Mouse (Mus musculus): ENCODE data around the gene Rpl32.

Gene Rpl32

DNA sequence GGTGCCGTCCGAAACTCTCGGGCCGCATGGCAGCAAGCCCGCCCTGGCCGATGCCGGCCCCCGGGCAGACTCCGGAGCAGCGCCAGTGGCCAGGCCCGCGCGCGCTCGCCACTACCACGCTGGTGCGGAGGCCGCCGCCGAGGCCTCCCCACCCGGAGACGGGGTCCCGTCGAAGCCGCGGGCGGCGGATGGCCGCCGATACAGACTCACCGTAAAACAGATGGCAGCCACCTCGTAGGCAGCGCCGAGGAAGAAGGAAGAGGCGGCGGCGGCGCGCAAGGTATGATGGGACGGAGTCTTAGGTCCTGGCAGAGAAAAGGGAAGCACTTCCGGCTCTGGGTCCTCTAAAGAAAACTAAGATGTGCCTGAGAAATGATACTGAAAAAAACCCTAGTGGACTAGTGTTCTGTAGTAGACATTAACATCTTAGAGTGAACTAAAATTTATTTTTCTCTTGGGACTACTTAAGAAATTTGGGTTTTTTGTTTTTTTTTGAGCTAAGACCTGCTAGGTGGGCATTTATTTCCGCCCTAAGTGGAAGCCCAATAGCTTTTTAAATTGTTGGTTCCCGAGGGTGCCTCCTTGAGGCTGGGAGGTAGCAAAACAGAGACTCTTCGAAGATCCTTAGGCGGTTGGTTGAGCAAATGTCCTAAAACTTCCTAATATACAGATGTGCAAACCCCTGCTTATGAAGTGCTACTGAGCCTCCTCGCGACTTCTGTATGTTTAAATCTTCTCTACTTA, at the start of gene Rpl32:
TSS of gene Rpl32 (minus strand) at position 260 of the 744 bp plus-strand sequence.
- peak; percentile 93 for DNase-seq

DNA sequence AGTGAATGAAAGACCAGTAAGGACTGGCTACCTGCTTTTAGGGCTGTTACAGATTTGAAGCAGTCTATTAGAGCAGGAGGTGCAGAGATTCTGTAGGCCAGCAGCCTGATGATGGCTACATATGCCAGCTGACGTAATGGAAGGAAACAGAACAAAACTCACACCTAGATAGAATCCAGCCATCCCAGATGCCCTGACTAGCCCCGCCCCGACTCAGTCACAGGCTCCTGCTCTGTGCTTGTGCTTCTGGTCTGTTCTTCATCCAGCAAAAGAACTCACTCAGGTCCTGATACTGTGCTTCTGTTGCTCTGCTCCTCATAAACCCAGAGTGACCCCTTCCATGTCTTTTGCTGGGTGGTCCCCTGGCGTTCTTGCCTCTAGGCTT, 47.8 kb upstream of the Rpl32 start:
- no peak for DNase-seq

DNA sequence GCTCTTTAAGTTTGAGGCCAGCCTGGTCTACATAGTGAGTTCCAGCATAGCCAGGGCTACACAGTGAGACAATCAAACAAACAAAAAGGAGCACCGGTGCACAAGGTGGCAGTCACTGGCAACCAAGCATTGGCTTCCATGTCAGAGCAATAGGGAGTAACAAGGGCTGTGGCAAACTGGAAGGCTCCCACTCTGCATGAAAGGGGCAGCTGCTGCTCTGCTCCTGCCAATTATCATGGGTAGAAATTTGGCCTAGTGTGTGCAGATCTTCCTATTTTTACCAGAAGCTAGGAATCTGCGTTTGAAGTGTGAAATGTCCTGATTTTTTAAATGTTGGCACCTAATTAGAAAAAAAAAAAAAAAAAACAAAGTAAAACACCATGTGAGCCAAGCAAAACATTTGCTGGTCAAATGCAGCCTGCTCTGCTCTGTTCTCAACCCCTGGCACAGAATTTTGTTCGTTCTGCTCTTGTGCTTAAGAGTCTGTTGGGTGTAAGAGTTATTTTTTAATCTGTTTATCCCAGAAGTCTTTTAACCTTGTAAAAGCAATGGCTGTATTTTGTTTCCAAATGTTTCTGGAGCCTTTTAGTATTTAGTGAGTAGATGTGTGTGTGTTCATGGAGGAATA, 47.3 kb upstream of the Rpl32 start:
- no peak for DNase-seq

DNA sequence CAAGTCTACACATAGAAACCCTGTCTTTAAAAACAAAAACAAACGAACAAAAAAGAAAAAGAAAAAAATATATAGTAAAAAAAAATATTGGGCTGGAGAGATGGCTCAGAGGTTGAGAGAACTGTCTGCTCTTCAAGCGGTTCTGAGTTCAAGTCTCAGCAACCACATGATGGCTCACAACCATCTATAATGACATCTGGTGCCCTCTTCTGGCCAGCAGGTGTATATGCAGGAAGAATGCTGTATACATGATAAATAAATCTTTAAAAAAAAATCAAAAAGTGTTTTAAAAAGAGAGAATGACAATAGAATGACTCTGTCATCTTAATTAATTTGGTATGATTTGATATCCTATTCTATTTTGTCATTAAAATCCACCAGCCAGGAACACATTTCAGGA, 45.9 kb upstream of the Rpl32 start:
- DNase-seq, result peak; percentile 35

DNA sequence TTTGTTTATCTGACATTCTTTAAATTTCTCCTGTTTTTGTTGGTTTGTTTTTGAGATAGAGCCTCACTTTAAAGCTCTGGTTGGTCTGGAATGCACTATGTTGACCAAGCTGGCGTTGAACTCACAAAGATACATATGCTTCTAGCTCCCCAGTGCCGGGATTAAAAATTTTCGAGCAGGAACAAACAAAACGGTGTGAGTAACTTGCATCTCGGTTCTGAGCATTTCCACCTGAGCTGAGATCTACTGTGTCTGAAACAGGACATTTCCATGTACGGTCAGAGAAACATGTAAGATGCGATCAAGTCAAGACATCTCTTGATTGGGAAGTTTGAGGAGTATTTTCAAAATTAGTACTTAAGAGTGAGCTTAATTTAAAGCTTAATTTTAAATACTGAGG, 45.4 kb upstream of the Rpl32 start:
- no peak for DNase-seq

DNA sequence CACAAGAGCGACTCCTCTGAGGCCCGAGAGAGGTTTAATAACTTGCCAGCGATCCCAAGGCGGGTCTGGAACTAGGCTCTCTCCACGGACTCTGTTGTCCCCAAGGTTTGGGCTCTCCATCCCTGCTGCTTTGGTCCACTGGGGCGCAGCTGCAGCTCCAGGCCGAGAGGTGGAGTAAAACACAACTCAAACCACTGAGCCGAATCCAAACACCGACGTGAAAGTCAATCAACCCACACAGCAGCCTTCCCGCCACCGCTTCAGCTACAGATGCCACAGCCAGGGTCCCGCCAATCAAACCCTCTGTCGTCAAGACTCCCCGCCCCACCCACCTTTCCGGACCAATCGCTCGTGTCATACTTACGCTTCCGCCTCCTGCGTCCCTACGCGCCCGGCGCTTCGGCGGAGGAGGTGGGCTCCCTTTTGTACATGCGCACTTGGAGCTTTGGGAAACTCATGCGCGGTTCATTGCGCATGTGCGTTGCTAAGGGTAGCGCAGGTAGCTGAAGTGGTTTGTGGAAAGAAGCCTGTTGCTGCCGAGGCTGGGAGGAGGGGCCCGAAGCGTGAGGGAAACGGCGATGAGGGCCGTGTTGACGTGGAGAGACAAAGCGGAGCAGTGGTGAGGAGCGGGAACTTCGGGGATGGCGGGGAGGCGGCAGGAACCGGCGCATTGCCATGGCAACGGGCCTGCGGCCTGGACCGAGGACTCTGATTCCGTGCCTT, 44.7 kb upstream of the Rpl32 start, which contains the start of the genes Mbd4 and Ift122:
TSS of gene Mbd4 (minus strand) at position 281 of the 723 bp plus-strand sequence.
TSS of gene Ift122 (plus strand) at position 380 of the 723 bp plus-strand sequence.
- DNase-seq, result peak; percentile 99

DNA sequence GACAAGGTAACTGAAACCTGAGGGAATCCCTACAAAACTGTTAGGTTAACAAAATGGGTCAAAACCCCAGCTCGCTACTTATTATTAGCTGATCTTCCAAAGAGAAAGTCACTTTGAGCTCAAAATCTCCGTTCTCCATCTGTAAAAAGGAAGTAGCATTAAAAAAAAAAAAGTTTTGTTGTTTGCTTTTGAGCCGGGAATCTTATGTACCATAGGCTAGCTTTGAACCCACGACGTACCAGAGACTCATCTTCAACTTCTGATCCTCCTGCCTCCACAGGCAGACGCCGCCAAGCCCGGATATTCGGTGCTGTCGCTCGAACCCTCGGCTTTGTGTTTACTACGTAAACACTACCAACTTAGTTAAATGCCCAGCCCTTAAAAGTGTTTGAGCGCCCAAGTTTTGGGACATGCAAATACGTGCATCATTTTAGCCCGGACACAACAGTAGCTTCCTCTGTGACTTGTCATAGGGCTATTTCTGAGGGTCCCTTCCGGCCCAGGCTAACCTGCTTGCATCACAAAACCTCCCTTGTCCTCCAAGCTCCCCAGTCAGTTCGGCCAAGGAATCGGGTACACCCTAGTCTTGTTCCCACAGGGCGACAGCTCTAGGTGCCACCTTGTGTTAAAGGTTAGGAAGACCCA, 44.0 kb upstream of the Rpl32 start:
- DNase-seq, result no peak

DNA sequence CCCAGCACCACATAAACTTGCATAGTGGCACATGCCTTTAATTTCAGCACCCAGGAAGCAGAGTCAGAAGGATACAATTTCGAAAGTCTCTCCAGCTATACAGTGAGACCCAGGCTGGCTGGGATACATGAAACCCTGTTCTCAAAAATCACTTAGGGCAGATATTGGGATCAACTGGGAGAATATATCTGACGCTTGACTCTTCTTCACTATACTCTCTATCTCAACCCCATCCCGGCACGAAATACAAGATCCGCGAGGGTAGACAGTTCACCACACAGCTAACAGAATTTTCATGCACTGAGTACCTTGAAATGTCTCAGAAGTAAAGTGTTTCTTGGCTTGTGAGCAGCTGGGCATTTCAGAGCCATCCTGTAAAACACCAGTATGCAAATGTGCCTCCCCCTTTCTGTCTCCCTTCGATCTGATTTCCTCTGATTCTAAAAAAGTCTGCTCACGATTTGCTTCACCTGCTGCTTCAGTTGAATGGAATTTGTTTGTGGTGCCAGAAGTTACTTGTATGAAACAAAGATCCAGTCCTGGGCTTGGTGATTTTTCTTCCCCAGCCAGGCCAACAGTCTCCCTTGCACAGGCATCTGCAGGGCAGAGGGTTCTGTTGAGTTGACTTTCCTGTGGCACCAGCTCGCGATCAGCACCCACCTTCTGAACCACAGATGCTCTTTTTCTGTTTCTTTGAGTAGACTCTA, 40.2 kb upstream of the Rpl32 start:
- DNase-seq, result no peak

DNA sequence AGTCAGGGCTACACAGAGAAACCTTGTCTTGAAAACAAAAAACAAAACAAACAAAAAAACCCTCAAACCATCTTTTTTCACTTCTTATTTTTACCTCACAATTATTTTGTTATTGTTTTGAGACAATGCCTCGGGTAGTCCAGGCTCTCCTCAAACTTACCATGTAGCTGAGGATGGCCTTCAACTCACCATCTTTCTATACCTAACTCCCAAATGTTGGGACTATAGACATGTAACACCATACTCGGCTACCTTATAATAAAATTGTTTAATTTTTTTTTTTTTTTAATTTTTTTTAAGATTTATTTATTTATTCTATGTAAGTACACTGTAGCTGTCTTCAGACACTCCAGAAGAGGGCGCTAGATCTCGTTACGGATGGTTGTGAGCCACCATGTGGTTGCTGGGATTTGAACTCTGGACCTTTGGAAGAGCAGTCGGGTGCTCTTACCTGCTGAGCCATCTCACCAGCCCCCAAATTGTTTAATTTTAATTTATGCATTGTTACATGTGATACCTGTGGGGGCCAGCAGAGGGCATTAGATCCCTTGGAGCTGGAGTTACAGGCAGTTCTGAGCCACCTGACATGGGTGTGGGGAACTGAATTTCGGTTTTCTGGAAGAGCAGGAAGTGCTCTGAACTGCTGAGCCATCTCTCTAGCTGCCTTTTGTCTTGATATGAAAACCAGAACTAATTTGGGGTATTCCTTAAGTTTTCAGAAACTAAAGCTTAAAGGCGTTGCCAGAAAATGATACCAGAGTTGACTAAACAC, 38.3 kb upstream of the Rpl32 start:
- DNase-seq, result peak; percentile 85

DNA sequence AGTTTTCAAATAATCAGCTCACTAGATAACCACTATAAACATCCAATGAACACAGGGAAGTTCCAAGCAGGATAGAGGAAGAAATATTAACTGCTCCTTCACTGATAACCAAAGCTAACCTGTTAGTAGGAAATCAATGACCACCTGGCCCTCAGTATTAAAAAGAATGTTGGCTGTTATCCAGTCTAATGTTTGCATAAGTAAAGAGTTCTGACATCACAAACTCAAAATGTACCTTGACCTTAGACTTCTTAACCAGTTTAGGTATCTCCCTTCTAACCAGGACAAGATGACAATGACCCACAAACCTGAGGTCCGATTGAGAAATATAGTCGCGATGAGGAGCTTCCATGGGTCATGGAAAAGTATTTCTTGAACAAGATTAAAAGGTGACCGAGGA, 36.5 kb upstream of the Rpl32 start:
- no peak for DNase-seq

DNA sequence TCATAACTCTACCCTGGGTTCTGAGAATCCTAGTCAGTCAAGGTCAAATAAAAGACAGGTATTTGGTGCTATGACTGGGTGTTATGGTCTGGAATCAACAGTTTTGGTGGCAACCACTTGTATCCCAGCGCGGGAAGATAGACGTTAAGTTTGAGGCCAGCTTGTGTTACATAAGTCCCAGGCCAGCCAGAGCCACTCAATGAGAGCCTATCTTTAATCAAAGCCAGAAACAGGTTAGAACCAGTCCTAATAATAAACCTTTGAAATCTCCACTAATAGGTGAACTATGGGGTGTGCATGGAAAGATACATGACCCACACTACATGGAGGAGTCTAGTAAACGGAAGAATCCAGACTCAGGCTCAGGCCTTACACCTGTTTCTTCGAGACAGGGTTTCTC, 30.2 kb upstream of the Rpl32 start:
- no peak for DNase-seq

DNA sequence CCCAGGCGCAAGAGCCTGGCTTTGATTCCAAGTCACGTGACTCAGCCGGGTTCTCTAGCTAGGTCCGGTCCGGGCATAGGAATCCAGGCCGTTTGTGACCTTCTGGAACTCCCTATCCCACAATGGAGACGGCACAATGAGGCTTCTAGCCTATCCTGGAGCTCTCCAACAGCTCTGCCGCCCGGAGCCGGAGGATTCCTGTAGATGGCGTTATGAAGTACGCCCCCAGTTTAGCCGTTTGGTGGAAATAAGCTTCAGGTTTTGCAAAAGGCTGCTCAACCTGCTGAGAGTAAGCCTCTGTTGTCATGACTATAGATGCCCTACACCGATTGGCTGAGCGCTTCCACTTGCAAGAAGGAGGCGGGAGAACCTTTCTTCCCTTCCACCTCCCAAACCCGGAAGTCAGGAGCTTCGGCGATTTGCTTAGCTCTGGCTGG, 29.6 kb upstream of the Rpl32 start, which contains the start of gene Efcab12:
TSS of gene Efcab12 (minus strand) at position 252 of the 437 bp plus-strand sequence.
- DNase-seq, result peak; percentile 88

DNA sequence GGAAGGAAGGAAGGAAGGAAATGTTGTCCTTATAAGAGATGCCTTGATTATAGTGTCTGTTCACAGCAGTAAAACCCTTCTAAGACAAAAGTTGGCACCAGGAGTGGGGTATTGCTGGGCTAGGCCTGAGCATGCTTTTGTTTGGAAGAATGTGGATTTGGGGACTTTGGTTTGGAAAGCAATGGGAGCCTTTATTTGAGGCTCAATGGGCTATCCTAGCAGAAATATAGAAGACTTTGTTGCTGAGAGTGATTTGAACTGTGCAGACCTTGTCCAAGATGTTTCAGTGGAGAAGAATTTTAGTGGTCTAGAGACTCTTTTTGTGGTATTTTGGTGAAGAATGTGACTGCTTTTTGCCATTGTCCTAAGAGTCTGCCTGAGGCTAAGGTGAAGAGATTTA, 25.3 kb upstream of the Rpl32 start:
- no peak for DNase-seq

DNA sequence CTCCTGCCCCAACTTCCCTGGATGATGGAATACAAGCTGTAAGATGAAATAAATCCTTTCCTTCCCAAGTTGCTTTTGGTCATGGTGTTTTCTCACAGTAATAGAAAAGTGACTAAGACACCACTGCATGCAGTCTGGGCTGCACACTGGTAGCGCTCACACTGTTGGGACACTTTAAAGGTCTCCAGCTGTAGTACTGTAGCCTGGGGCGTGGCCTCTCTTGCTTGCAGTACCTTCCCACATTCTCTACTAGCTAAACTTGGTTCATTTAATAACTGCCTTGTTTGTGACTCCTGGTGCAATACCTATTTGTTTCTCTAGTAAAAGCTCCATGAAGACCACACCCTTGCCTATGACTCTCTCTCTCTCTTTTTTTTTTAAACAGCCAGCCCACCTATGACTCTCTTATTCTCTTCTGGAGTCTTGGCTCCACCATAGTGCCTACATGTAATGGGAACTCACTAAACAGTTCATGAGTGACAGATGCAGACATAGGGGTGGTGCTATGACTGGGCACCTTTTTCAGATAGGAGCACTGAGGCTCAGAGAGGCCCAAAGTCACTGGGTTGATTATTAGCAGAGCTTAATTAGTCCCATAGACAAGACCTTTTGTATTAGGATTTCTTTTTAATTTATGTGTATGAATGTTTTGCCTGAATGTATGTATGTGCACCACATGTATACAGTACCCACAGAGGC, 23.8 kb upstream of the Rpl32 start:
- DNase-seq, result no peak

DNA sequence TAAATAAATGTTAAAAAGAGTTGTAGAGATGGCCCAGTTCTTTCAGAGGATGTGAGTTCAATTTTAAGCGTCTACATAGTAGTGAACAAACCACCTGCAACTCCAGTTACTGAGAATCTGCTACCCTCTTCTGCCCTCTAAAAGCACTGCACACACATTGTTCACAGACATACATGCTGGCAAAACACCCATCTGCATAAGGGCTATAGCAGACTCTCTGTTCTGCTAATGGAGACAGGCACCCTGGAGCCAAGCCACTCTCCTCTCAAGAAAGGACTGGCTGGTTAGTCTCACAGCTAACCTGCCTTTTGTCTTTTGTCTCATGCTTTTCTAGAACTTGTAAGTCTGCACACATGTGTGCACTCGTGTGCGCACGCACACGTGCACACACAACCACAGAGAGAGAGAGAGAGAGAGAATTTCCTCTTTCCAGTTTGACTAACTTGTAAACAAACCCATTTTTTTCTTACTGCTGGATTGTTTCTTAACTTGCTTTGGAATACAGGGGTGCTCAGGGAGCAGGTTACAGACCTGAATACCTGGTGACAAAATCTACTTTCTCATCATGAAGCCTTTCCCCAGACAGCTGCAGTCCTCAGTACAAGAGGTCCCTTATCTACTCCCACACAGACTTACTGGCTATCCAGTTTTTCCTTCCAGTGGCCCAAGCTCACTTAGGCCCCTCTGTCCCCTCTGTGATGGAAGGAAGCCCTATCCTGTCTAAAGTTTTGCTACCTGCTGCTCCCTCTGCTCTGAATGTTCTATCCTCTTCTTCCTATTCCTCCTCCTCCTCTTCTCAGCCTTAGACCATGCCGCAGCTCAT, 22.4 kb upstream of the Rpl32 start:
- no peak for DNase-seq

DNA sequence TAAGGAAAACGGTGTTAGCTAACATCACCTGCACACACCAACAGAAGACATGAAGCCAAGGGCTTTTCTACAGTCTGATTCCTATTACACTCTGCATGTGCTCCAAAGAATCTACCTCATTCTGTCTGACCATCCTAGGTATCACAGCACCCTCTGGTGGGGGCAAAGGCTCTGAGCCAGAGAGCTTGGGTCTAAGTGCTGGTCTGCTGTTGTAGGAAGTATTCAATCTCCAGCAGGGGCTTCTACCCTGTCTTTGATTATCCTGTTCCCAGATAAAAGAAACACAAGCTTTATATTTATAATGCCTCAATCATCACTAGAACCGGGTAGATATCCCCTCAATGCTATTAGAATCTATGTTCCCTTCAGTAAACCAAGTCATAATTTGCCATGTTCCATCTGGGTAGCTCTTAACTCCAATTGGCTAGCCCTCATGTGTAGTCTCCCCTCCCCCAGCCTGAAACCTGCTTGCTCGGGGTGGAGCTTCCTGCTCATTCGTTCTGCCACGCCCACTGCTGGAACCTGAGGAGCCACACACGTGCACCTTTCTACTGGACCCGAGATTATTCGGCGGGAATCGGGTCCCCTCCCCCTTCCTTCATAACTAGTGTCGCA, 15.4 kb upstream of the Rpl32 start:
- DNase-seq, result peak; percentile 74

DNA sequence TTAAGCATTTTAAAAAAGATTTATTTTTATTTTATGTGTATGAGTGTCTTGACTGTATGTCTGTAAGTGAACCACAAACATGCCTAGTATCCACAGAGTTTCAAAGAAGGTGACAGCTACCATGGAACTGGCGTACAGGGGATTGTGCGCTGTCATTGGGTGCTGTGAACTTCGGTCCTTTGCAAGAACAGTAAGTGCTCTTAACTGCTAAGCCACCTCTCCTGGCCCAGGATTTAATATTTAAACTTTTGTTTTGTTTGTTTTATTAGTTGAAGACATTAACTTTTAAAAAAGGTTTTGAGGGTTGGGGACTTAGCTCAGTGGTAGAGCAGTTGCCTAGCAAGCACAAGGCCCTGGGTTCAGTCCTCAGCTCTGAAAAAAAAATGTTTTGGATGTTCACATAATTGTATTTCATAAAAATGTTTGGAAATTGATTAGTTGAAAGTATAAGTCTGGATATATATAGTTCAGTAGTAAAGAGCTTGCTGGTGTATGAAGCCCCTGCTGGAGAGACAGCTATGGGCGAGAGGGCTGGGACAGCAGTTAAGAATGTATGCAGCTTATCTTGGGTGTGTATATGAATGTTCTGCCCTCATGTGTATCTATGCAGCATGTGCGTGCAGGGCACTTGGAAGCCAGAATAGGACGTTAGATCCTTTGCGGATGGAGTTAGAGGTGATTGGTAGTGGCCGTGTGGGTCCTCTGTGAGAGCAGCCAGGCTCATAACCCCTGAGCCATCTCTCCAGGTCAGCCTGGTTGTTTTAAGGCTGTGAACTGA, 12.9 kb upstream of the Rpl32 start:
- DNase-seq, result no peak

DNA sequence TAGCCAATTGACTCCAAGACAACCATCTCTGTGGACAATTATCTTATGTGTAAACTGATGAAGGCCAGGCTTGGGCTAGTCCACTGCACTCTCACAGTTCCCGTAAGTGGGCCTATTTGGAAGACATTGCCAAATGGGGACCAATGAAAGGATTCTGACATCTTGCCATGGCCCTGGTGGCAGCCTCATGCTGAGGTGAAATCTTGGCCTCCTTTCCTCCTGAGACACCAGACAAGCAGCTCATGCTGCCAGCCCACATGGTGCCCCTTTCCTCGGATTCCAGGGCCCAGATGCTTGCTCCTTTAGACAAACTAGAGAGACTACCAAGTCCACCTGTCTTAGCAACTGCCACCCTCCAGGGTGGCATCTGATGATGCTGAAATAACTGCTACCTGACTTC, 9.6 kb upstream of the Rpl32 start:
- DNase-seq, result no peak

DNA sequence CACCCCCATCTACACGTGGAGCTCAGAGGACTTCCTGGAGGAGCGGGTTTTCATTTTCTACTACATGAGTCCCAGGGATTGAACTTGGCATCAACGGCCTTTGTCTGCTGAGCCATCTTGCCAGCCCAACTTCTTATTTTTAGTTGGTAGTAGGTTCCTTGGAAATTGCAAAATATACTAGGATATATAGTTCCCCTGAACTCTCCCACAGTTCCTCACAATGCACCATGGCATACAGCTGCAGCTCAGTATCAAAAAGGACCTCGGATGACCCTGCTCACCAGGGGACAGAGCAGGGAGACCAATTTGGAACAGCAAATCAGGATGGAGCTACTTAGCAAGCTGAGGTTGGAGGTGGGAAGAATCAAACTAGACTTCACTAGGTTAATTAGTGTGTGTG, 6.5 kb upstream of the Rpl32 start:
- no peak for DNase-seq
